Mouse (Mus musculus) embryonic fibroblast, embryonic 13.5 days (primary cell): ENCODE results near the gene Krt25. TPM values are rescaled to one million over a fixed set of nuclear protein-coding genes. Genes with fewer than 3 reads are reported as not detected.

Experiments used
- H3K27ac ChIP-seq: 2 replicates; pipeline ENCODE4 v1.5.1; 2012; ENCODE audit warnings: low read length, control low read depth, inconsistent platforms; ENCODE audit not compliant: insufficient read depth
- H3K4me1 ChIP-seq: 2 replicates; pipeline ENCODE4 v1.6.1; 2011; ENCODE audit warnings: low read length; ENCODE audit not compliant: control insufficient read depth, insufficient read depth
- H3K4me3 ChIP-seq: 2 replicates; pipeline ENCODE4 v1.5.1; 2011; ENCODE audit warnings: mild to moderate bottlenecking, control low read depth, low read length; ENCODE audit not compliant: insufficient read depth
- CTCF ChIP-seq: IDR thresholded peaks from 2 replicates; pipeline ENCODE4 v1.5.1; 2011; ENCODE audit warnings: mild to moderate bottlenecking, control low read depth, low read length, moderate library complexity, borderline replicate concordance; ENCODE audit not compliant: insufficient read depth
- POLR2A ChIP-seq: IDR thresholded peaks from 2 replicates; pipeline ENCODE4 v1.6.1; 2011; ENCODE audit warnings: low read depth, mild to moderate bottlenecking, control low read depth, low read length, moderate library complexity
- polyA plus RNA-seq: library from polyadenylated mRNA; stranded (reverse); fragments of >200 nt; gene quantifications from 2 replicates; pipeline ENCODE4 v1.2.4, GENCODE M21; 2011; ENCODE audit warnings: low read depth; ENCODE audit not compliant: missing spikeins, insufficient read length

The Krt25 gene
- polyA plus RNA-seq, 1 experiment = not detected

- Histone ChIP-seq H3K4me1 (no peaks in the 10 kb centered on the region), H3K4me3 (no peak overlapping the region), H3K27ac (no peak overlapping the region)
- TF ChIP-seq POLR2A = no peak
- TF ChIP-seq CTCF = no peak
Observed at GRCm38 (mm10) chr11:99283334-99283733, 39.4 kb downstream of the Krt25 start.

GRCm38 (mm10) chr11:99281116-99281515 lies 41.6 kb downstream of the Krt25 start:
- H3K4me1 ChIP-seq = no peaks in the 10 kb centered on the region
- H3K27ac ChIP-seq = no peak overlapping the region
- TF ChIP-seq CTCF = no peak
- no peak for TF ChIP-seq POLR2A
- H3K4me3 ChIP-seq = no peak overlapping the region

GRCm38 (mm10) chr11:99279986-99280385 lies 42.8 kb downstream of the Krt25 start:
- TF ChIP-seq CTCF = no peak
- Histone ChIP-seq H3K27ac (no peak overlapping the region), H3K4me1 (no peaks in the 10 kb centered on the region), H3K4me3 (no peak overlapping the region)

DNA sequence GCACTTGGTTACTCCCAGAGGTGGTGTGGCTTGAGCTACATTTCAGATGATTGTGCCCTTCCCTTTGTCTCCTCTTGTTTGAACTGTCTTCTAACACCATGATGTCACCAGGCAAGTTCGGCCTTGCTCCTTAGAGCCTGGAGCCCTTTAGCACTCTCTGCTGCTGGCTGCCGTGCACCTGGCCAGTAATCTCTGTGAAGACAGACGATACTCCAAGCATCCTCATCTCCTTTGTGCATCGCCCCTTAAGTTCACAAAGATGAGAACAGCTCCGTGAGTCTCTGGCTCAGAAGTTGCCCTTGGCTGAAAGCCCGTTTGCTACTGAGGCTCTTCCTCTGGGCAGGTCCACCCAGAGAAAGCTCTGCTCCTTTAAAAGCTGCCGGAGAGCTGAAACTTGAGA lies 46.0 kb downstream of the Krt25 start:
- no peak for TF ChIP-seq CTCF
- no peak for TF ChIP-seq POLR2A
- no peak overlapping the region for H3K27ac ChIP-seq

GRCm38 (mm10) chr11:99275624-99276023 lies 47.1 kb downstream of the Krt25 start:
- Histone ChIP-seq H3K4me1 (no peaks in the 10 kb centered on the region), H3K27ac (no peak overlapping the region), H3K4me3 (no peak overlapping the region)
- no peak for TF ChIP-seq POLR2A
- no peak for TF ChIP-seq CTCF

More for the DNA sequence above, 46.0 kb downstream of the Krt25 start:
- Histone ChIP-seq H3K4me3 (no peak overlapping the region), H3K4me1 (no peaks in the 10 kb centered on the region)

DNA sequence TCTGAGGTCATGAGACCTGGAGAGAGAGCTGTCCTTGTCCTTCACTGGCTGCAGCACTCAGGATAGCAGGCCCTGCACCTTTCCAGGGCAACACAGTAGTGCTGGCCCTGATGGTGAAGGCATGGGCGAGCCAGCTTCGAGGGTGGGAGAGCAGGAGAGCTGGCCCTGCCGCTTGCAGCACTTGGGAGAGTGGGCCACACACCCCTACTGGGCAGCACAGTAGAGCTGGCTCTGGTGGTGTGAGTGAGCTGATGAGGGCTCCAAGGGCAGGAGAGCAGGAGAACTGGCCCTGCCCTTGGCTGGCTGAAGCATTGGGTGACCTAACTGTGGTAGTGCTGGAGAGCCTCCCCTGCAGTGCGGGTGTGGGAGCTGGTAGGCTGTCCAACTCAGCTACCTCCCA lies 50.0 kb downstream of the Krt25 start:
- Histone ChIP-seq H3K27ac (no peak overlapping the region), H3K4me1 (no peaks in the 10 kb centered on the region), H3K4me3 (no peak overlapping the region)
- TF ChIP-seq CTCF = no peak
- TF ChIP-seq POLR2A = no peak

GRCm38 (mm10) chr11:99269192-99269591 lies 53.6 kb downstream of the Krt25 start:
- Histone ChIP-seq H3K4me1 (no peaks in the 10 kb centered on the region), H3K27ac (no peak overlapping the region), H3K4me3 (no peak overlapping the region)
- TF ChIP-seq POLR2A (no peak), CTCF (no peak)

- Histone ChIP-seq H3K27ac (no peak overlapping the region), H3K4me1 (no peaks in the 10 kb centered on the region), H3K4me3 (no peak overlapping the region)
- TF ChIP-seq POLR2A (no peak), CTCF (no peak)
Observed at GRCm38 (mm10) chr11:99265796-99266195, 57.0 kb downstream of the Krt25 start.

Other genes starting within 250 kb of the Krt25 start
- not detected in 2 replicates for gene Tns4, start 233.6 kb downstream of the Krt25 start, polyA plus RNA-seq
- gene Ccr7, start 167.9 kb downstream of the Krt25 start, polyA plus RNA-seq = not detected in 2 replicates
- 137 and 154 TPM in 2 replicates for gene Smarce1, start 91.9 kb downstream of the Krt25 start, polyA plus RNA-seq
- 0.49 TPM in 1 of 2 replicates, not detected in the other for gene Krt222, start 78.9 kb downstream of the Krt25 start, polyA plus RNA-seq
- gene Krt24, start 37.7 kb downstream of the Krt25 start, polyA plus RNA-seq = not detected in 2 replicates
- not detected in 2 replicates for gene Krt26, start 15.0 kb upstream of the Krt25 start, polyA plus RNA-seq
- not detected in 2 replicates for gene Krt27, start 28.2 kb upstream of the Krt25 start, polyA plus RNA-seq
- not detected in 2 replicates for gene Krt28, start 52.0 kb upstream of the Krt25 start, polyA plus RNA-seq
- gene Krt10, start 66.4 kb upstream of the Krt25 start, polyA plus RNA-seq = 4.0 and 4.5 TPM in 2 replicates
- not detected in 2 replicates for gene Krt12, start 99.3 kb upstream of the Krt25 start, polyA plus RNA-seq
- 1.7 and 3.9 TPM in 2 replicates for gene Krt20, start 115.2 kb upstream of the Krt25 start, polyA plus RNA-seq
- gene Krt23, start 170.2 kb upstream of the Krt25 start, polyA plus RNA-seq = not detected in 2 replicates
- gene Krt39, start 198.4 kb upstream of the Krt25 start, polyA plus RNA-seq = not detected in 2 replicates
- not detected in 2 replicates for gene Krt40, start 220.2 kb upstream of the Krt25 start, polyA plus RNA-seq
- gene Krtap3-3, start 227.9 kb upstream of the Krt25 start, polyA plus RNA-seq = not detected in 2 replicates
- not detected in 2 replicates for gene Krtap3-2, start 233.9 kb upstream of the Krt25 start, polyA plus RNA-seq
- gene Gm11939, start 236.5 kb upstream of the Krt25 start, polyA plus RNA-seq = not detected in 2 replicates
- not detected in 2 replicates for gene Krtap3-1, start 243.7 kb upstream of the Krt25 start, polyA plus RNA-seq